In the genomic region with DNA sequence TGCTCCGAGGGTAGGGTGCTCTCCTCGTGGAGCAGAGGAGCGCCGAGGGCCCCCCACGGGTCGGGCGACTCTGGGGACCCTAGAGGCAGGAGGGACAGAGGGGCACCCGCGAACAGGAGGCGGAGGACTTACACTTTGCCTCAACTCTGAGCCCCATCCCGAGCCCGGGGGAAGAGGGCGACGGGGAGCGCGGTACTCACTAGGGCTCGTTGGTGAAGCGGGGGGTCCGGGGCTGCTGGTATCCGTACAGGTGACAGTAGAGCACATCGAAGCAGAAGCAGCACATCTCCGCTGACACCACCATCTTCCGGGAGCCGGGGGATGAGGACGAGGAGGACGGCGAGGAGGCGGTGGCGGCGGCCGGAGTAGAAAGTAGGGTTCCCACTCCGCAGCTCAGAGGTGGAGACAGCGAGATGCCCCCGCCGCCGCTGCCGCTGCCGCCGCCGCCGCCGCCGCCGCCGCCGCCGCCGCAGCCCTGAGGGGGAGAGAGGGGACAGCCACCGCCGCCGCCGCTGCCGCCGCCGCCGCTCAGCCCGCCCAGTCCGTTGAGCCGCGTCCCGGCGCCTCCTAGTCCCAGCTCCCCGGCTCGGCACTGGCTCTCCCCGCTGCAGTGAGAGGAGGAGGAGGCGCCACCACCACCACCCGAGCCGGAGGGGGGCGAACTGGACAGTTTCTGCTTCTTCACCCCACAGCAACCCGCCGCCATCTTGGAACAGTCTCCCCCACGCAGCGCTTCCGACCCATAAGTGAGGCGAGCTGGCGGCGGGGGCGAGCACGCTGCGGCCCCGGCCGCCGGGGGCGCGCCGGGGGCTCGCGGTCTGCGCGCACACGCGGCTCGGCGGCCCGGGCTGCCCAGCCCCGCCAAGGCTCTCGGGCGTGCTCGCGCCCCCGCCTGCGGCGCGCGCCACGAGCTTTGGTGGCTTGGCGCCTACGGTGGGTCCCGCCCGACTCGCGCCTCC, we compare ENCODE assay signal across 8 mouse cellular contexts. TPM values are rescaled to one million over a fixed set of nuclear protein-coding genes. Genes with fewer than 3 reads are reported as not detected.
DNase-seq lines count a peak whose midpoint lies in the region; ATAC-seq and TF ChIP-seq lines count a peak whose summit lies in the region.

TSS of gene Ammecr1 (minus strand) at position 721 of the 959 bp plus-strand sequence.

- no peaks in the 10 kb centered on the region for H3K9me3 ChIP-seq in embryonic facial prominence, embryonic 14.5 days (ENCODE audit: control insufficient read depth, low read length)

- ATAC-seq in embryonic facial prominence, embryonic 14.5 days (ENCODE audit: low read depth), result peak; percentile 94
- peak; percentile 95 for ATAC-seq in monocyte, adult 5-6 weeks (replicated peaks; ENCODE audit: insufficient number of reproducible peaks, low FRiP score, low TSS enrichment, poor library complexity, severe bottlenecking)

- peak within 1 kb of the TSS; percentile 79 for H3K9ac ChIP-seq in embryonic facial prominence, embryonic 14.5 days (ENCODE audit: low read depth, low read length)

- peak within 1 kb of the TSS; percentile 88 for H3K4me3 ChIP-seq in bone marrow, adult 2 months (replicated peaks; ENCODE audit: control insufficient read depth, low read depth, low read length)
- H3K4me3 ChIP-seq in embryonic facial prominence, embryonic 14.5 days (ENCODE audit: low read depth, low read length), result peak within 1 kb of the TSS; percentile 64

- peaks cover 7% of the 10 kb centered on the region for H3K27me3 ChIP-seq in embryonic facial prominence, embryonic 14.5 days (replicated peaks; ENCODE audit: control insufficient read depth, insufficient read depth, low read length)

- TF ChIP-seq CTCF in bone marrow, adult 2 months (IDR thresholded peaks at IDR 0.05; ENCODE audit: control insufficient read depth, insufficient read depth, low read length), result no peak

- H3K27ac ChIP-seq in bone marrow, adult 2 months (ENCODE audit: control insufficient read depth, insufficient read depth, low read depth, low read length, poor library complexity), result peak within 1 kb of the TSS; percentile 95
- peak within 1 kb of the TSS; percentile 86 for H3K27ac ChIP-seq in embryonic facial prominence, embryonic 14.5 days (replicated peaks; ENCODE audit: low read depth, low read length)

- H3K4me1 ChIP-seq in bone marrow, adult 2 months (ENCODE audit: control insufficient read depth, insufficient read depth, low read length), result no peaks in the 10 kb centered on the region; the same call in 1 of the 2 replicates
- H3K4me1 ChIP-seq in embryonic facial prominence, embryonic 14.5 days (ENCODE audit: control insufficient read depth, insufficient read depth, low read length), result no peaks in the 10 kb centered on the region

- no peaks in the 10 kb centered on the region for H3K36me3 ChIP-seq in embryonic facial prominence, embryonic 14.5 days (ENCODE audit: control insufficient read depth, insufficient read depth, low read length)

- peak; percentile 77 to 79 for DNase-seq in B cell, adult 2 months
- peak; percentile 87 for DNase-seq in embryonic facial prominence, embryonic 14.5 days (ENCODE audit: low spot score)
- peak; percentile 61 for DNase-seq in heart, adult 8-10 months (ENCODE audit: low spot score)
- DNase-seq in kidney, adult 9 months, result peak; percentile 66
- DNase-seq in liver, result peak; percentile 83
- peak; percentile 75 for DNase-seq in spleen, postnatal 36 days (ENCODE audit: low spot score in 2 of 2)

- 19% methylated on average over 82 of the region's 112 CpGs for WGBS in bone marrow, adult 2 months
- 19% methylated on average over 37 of the region's 112 CpGs for WGBS in embryonic facial prominence, embryonic 14.5 days

- TF ChIP-seq POLR2A in bone marrow, adult 2 months (IDR thresholded peaks at IDR 0.05; ENCODE audit: borderline replicate concordance, control insufficient read depth, low read depth, low read length), result peak; percentile 86

- peak within 1 kb of the TSS; percentile 55 for H3K4me2 ChIP-seq in embryonic facial prominence, embryonic 14.5 days (ENCODE audit: low read depth, low read length)

RNA-seq across cellular contexts. Expression of gene Ammecr1, which starts in this region (rescaled TPM):
- polyA plus RNA-seq in bone marrow, adult 2 months (2011; ENCODE audit: insufficient read depth, insufficient read length, low replicate concordance, missing spikeins), result 6.6 and 12.6 TPM in 2 replicates
- polyA plus RNA-seq in embryonic facial prominence, embryonic 14.5 days (2014; fragmentation: Nextera tagmentation; extraction: Ambion mirVana), result 21.7 and 21.8 TPM in 2 replicates
- 10 to 100 TPM; 10.3 to 12.2 (median 11.4) TPM for total RNA-seq in heart, adult 8-10 months (2022)
- 3.1 to 9.0 TPM (median 5.3 TPM) in 3 replicates for total RNA-seq in monocyte, adult 5-6 weeks (2017)

Comparison
In these comparisons a context has a peak if more than half of its experiments do, and no peak if none do; other contexts are left out.
1. Peak in every context shown above with its lines: DNase-seq, ATAC-seq, H3K4me3 ChIP-seq and H3K27ac ChIP-seq.